Mouse (Mus musculus): ENCODE results near the gene Dyrk3.
A peak's percentile ranks its signal among the peaks of the same experiment; 100 is the strongest.

Dyrk3 gene

GRCm38 (mm10) chr1:131083122-131083521 is 55.0 kb downstream of the Dyrk3 start:
- no peak for DNase-seq (ENCODE audit: low read depth)

GRCm38 (mm10) chr1:131080686-131081085 is 57.5 kb downstream of the Dyrk3 start:
- peak; percentile 68 for DNase-seq (ENCODE audit: low read depth)

- DNase-seq (ENCODE audit: low read depth) = peak; percentile 57
Measured at GRCm38 (mm10) chr1:131079762-131080161, 58.4 kb downstream of the Dyrk3 start.

GRCm38 (mm10) chr1:131078761-131079330 is 59.3 kb downstream of the Dyrk3 start:
- DNase-seq (ENCODE audit: low read depth) = no peak

Measured in naive thymus-derived CD4-positive, alpha-beta T cell, adult 2 months (primary cell).